Mouse (Mus musculus): Measurements from ENCODE around the gene Cym.

Gene Cym

GRCm38 (mm10) chr3:107221608-107222007 lies at the start of gene Cym:
Gene Cym (minus strand): TSS chr3:107221732.
- no peak for DNase-seq (ENCODE audit: low read depth, low spot score)

DNA sequence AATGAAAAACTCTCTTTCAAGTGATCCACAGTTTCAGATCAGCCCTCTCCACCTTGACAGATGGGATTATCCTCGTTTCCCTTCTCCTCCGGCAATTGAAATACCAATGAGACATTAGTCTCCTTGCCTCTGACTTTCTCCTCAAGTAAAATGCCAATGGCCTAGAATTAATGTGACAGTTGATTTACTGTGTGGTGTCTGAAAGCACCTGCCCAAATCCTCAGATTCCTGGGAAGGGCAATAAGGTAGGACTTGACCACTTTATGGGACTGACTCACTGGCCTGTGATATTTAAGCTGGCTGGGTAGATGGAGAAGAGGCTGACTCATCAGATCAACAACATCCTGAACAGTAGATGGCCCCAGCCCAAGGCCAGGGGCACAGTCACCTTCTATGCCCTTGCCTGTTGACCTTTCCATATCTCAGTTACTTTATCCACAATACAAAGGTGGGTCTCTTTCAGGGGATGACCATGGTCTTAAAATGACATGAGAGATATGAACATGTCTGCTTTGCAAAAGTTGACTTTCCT lies 45.3 kb upstream of the Cym start:
- DNase-seq (ENCODE audit: low read depth, low spot score) = no peak

DNA sequence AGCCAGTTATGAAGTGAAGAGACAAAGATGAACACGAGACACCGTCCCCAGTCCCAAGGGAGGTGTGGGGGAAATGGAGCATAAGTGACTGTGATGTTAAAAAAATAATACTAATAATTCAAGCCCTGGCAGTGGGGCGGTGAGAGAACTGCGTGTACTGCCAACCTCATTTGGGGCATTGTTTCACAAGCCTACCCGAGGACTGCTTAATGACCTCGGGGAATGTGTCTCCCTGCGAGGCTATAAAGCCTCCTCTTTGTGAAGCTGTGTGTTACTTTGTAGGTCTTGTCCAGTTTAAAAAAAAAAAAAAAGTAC lies 40.3 kb upstream of the Cym start:
- DNase-seq (ENCODE audit: low read depth, low spot score) = no peak

GRCm38 (mm10) chr3:107260956-107261850 lies 39.7 kb upstream of the Cym start:
- no peak for DNase-seq (ENCODE audit: low read depth, low spot score)

GRCm38 (mm10) chr3:107257924-107258323 lies 36.4 kb upstream of the Cym start:
- DNase-seq (ENCODE audit: low read depth, low spot score) = no peak

GRCm38 (mm10) chr3:107256724-107257123 lies 35.2 kb upstream of the Cym start:
- no peak for DNase-seq (ENCODE audit: low read depth, low spot score)

- DNase-seq (ENCODE audit: low read depth, low spot score) = no peak
Measured at GRCm38 (mm10) chr3:107255992-107256391, 34.5 kb upstream of the Cym start.

- no peak for DNase-seq (ENCODE audit: low read depth, low spot score)
Measured at GRCm38 (mm10) chr3:107253925-107254324, 32.4 kb upstream of the Cym start.

DNA sequence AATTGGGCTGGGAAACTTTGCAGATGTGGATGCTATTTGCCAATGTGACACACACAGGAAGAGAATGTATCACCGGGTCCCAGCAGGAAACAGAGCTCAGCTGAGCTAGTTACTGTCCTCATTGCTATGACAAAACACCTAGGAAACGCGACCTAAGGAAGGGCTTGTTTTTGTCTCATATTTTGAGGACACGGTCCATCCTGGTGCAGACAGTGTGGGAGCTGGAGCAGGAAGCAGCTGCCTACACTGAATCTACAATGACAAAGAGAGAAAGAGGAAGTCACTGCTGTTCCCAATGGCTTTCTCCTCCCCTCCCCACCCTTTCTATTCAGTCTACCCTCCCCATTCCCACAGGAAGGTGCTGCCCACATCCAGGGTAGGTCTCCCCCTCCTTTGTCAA lies 30.5 kb upstream of the Cym start:
- no peak for DNase-seq (ENCODE audit: low read depth, low spot score)

DNA sequence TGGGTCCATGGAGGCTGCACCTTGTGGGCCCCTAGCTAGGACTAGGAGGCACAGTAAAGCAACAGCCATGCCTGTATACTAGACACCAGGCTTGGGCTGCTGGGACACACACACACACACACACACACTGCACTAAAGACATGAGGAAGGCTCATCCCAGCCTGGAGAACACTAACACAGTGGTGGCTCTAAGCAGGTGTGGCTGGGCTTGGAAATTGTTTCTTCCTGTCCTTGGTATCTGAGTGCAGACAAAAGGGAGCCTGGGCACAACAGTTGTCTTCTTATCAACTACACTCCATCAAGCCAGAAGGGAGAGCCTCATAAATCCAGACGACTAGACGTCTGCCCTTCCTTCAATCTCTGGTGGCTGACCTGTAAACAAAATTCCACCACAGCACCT lies 28.8 kb upstream of the Cym start:
- no peak for DNase-seq (ENCODE audit: low read depth, low spot score)

DNA sequence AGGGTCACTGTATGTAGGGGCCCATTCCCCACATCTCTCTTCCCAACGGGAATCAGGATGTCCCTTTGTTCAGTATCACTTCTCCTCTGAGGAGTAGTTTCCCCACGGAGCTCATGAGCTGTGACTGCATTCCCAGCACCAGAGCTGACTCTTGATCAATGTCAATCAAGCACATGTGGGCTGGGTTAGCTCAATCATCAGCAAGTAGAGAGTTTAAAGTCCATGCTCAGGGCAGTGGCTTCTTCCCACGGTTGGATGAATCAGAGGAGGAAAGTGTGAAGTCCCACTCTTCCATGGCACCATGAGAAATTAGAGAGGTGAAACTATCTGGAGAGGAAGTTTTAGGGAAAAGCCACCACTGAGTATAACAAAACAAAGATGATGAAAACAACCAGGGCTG lies 27.5 kb upstream of the Cym start:
- DNase-seq (ENCODE audit: low read depth, low spot score) = no peak

GRCm38 (mm10) chr3:107246876-107247275 lies 25.3 kb upstream of the Cym start:
- no peak for DNase-seq (ENCODE audit: low read depth, low spot score)

DNA sequence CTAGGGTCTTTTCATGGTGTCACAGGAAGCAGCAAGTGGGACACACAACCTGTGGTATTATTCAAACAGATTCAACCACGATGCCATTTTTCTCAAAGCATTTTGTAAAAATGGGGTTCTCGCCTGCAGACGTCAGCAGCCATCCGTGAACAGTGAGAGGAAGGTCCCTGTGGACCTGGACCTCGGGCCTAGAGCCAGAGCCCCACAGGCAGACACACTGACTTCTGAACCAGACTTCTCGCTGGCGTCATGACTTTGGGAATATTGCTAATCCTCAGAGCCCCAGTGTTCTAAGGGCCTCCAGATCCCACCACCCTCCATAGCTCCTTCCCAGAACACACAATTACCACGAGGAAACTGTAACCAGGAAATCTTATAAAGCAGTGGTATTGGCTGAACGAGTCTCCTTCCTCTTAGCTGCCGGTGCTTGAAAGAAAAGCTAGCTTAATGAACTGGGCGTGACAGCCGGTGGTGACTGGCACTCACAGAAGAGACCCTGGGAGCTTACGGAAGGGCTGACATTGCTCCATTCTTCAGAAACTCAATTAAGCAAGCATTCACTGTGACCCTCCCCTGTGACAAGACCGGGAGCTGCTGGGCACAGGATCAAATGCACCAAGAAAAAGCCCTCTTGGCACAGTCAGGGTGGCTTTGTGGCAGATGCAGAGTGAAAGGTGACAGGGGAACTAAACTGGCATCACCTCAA lies 20.0 kb upstream of the Cym start:
- DNase-seq (ENCODE audit: low read depth, low spot score) = no peak

GRCm38 (mm10) chr3:107239607-107240006 lies 18.1 kb upstream of the Cym start, which contains the start of gene Prok1:
Gene Prok1 (minus strand): TSS chr3:107239707.
- DNase-seq (ENCODE audit: low read depth, low spot score) = no peak

GRCm38 (mm10) chr3:107238471-107238980 lies 17.0 kb upstream of the Cym start:
- no peak for DNase-seq (ENCODE audit: low read depth, low spot score)

DNA sequence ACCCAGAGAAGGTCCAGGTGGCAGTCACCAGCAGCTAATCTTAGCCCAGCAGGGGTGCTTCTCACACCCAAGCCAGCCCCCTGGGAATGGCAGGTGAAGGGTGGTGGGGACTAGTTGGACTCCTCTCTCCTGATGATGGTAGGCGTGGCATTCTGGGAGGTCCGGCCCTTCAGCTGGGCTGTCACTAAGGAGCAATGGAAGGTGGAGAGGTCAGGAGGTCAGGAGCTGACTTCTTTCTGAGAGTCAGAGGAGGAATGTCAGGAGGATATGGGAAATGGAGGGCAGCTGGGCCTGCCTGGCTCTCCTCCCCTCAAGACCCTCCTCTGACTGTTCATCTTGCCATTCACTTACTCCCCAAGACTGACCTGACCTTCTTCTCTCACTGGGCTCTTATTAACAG lies 16.5 kb upstream of the Cym start:
- no peak for DNase-seq (ENCODE audit: low read depth, low spot score)

DNA sequence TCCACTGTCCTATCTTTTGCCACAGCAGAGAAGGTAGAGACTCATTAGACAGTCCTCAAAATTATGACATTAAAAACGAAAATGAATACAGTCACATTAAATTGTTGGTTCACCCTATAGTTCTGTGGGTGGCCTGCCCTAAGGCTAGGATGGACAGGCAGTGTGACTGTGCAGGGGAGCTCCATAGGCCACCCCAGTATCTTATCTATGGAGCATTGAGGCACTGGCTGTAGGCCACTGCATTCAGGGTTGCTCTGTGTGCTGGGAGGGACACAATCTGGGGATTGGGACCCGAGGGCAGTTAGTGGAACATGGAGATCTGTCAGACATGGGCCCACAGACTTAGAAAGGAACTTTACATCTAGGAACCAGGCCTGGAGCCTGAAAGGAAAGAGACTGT lies 12.4 kb upstream of the Cym start:
- no peak for DNase-seq (ENCODE audit: low read depth, low spot score)

- peak; percentile 89 for DNase-seq (ENCODE audit: low read depth, low spot score)
Measured at GRCm38 (mm10) chr3:107233351-107233813, 11.8 kb upstream of the Cym start.

DNA sequence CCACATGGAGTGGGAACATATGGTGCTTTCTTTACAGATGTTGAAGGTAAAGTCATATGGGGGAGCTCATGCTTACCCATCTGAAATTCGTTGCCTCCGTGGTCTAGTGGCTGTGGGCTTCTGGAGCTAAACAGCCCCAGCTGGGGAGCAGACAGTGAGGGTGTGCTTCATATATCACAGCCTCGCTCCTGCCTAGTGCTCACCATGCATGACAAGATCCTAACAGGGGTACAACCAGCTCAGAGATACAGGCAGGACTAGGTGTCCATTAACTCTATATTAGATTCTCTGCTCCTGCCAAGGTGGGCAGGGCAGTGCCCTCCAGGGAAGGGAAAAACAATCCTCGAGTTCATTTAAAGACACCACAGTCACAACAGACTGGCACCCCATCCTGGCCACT lies 9.7 kb upstream of the Cym start:
- DNase-seq (ENCODE audit: low read depth, low spot score) = no peak

DNA sequence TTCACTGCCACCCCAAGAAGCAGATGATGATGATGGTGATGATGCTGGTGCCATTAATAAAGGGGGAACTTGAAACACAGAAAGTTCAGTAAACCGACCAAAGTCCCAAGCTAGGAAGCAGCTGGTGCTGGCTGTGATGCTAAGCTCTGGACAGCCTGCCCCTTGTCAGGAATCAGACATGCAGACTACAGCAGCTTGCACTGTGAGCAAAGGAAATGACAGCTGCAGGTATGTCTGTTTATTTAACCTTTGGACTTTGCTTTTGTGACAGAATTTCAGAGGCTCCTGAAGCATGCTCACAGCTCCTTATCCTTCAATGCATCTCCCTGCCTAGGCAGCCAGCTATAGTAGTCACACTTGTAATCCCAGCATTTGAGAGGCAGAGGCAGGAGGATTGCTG lies 9.0 kb upstream of the Cym start, which contains the start of gene A630076J17Rik:
Gene A630076J17Rik (plus strand): TSS at position 88 of the 400 bp plus-strand sequence.
- DNase-seq (ENCODE audit: low read depth, low spot score) = no peak

DNA sequence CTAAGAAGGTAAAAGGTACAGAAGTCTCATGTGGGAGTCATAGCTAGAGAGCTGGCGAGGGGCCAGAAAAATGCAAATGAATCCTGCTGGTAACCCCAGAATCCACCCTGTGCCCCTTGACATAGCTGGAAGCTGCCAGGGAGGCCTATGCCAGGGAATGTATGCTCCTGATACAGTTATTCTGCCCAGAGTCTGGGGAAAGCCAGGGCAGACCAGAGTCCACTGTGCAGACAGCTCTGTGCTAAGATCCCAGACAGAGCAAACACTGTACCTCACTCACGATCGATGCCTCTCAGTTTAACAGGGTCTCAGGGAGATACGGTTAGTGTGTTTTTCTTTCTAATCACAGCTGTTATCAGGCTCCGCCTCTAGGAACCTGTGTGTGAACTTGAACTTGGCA lies 8.3 kb upstream of the Cym start:
- DNase-seq (ENCODE audit: low read depth, low spot score) = no peak

DNA sequence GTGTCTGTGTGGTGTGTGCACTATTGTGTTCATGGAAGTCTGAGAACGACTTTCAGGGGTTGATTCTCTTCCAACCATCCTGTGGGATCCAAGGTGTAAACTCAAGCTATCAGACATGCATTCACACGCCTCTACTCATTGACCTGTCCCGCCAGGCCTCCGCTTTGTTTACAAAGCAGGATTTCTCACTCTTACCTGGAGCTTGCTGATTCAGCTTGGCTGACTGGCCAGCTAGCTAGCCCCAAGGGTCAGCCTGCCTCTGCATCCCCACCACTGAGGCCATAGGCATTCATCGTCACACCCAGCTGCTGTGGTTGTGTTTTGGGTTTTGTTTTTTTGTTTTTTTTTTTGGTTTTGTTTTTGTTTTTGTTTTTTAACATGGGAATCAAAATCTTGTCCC lies 7.7 kb upstream of the Cym start:
- DNase-seq (ENCODE audit: low read depth, low spot score) = no peak

Measured in CD4-positive helper T cell, adult 2 months (primary cell).